Mouse (Mus musculus): ENCODE results near the gene Pear1.

GRCm38 (mm10) chr3:87778283-87778682, 45.8 kb downstream of the Pear1 start:
- TF ChIP-seq EP300 (IDR thresholded peaks at IDR 0.05) (no peak), CTCF (IDR thresholded peaks at IDR 0.05) (no peak)

Data from lung, postnatal 0 days (tissue).